Mouse (Mus musculus) hindbrain, embryonic 15.5 days (tissue): ENCODE results near the gene Olfr201. TPM values are rescaled to one million over a fixed set of nuclear protein-coding genes. Genes with fewer than 3 reads are reported as not detected.

Experiments
- polyA plus RNA-seq: library from polyadenylated mRNA; unstranded; fragments of >200 nt; fragmentation: Nextera tagmentation; extraction: Ambion mirVana; gene quantifications from 2 replicates; pipeline ENCODE4 v1.2.1, GENCODE M21; 2015

Gene Olfr201
- polyA plus RNA-seq, 1 experiment from 2014 or later = not detected

Other genes starting within 250 kb of the Olfr201 start
- not detected in 2 replicates for gene Olfr186, start 242.3 kb downstream of the Olfr201 start, polyA plus RNA-seq
- gene Olfr187, start 232.9 kb downstream of the Olfr201 start, polyA plus RNA-seq = not detected in 2 replicates
- gene Olfr190, start 194.6 kb downstream of the Olfr201 start, polyA plus RNA-seq = not detected in 2 replicates
- gene Olfr191, start 182.8 kb downstream of the Olfr201 start, polyA plus RNA-seq = not detected in 2 replicates
- not detected in 2 replicates for gene Olfr193, start 160.8 kb downstream of the Olfr201 start, polyA plus RNA-seq
- not detected in 2 replicates for gene Olfr194, start 151.6 kb downstream of the Olfr201 start, polyA plus RNA-seq
- gene Olfr195, start 125.6 kb downstream of the Olfr201 start, polyA plus RNA-seq = not detected in 2 replicates
- not detected in 2 replicates for gene Olfr196, start 102.2 kb downstream of the Olfr201 start, polyA plus RNA-seq
- not detected in 2 replicates for gene Olfr198, start 69.1 kb downstream of the Olfr201 start, polyA plus RNA-seq
- gene Olfr199, start 52.9 kb downstream of the Olfr201 start, polyA plus RNA-seq = not detected in 2 replicates
- gene Olfr202, start 14.2 kb upstream of the Olfr201 start, polyA plus RNA-seq = not detected in 2 replicates
- gene Olfr203, start 26.2 kb upstream of the Olfr201 start, polyA plus RNA-seq = not detected in 2 replicates
- gene Olfr204, start 45.6 kb upstream of the Olfr201 start, polyA plus RNA-seq = not detected in 2 replicates
- not detected in 2 replicates for gene Olfr205, start 58.5 kb upstream of the Olfr201 start, polyA plus RNA-seq
- gene Olfr206, start 76.6 kb upstream of the Olfr201 start, polyA plus RNA-seq = not detected in 2 replicates
- gene Olfr209, start 91.4 kb upstream of the Olfr201 start, polyA plus RNA-seq = not detected in 2 replicates
- gene Gabrr3, start 134.7 kb upstream of the Olfr201 start, polyA plus RNA-seq = not detected in 2 replicates
- 16.4 and 17.1 TPM in 2 replicates for gene Riox2, start 199.1 kb upstream of the Olfr201 start, polyA plus RNA-seq